Mouse (Mus musculus): Measurements from ENCODE around the gene Vegfa. TPM values are rescaled to one million over a fixed set of nuclear protein-coding genes. Genes with fewer than 3 reads are reported as not detected.
"Not testable (repeated sequence)": the region's sequence is repeated elsewhere in the genome, so short reads cannot be mapped to it uniquely, and the experiment has no call there.

Vegfa gene
- polyA plus RNA-seq, 1 experiment, result 168 TPM

- no peak for DNase-seq (ENCODE audit: extremely low spot score in 1 of 2, low spot score in 1 of 2)
These were observed 26.7 kb downstream of the Vegfa start for GRCm38 (mm10) chr17:46005458-46005857.

GRCm38 (mm10) chr17:46004482-46004881 lies 27.7 kb downstream of the Vegfa start:
- DNase-seq (ENCODE audit: extremely low spot score in 1 of 2, low spot score in 1 of 2), result no peak

GRCm38 (mm10) chr17:46003717-46004481 lies 28.3 kb downstream of the Vegfa start:
- DNase-seq (ENCODE audit: extremely low spot score in 1 of 2, low spot score in 1 of 2), result no peak

- no peak for DNase-seq (ENCODE audit: extremely low spot score in 1 of 2, low spot score in 1 of 2)
These were observed 32.7 kb downstream of the Vegfa start for GRCm38 (mm10) chr17:45999366-45999940.

- no peak for DNase-seq (ENCODE audit: extremely low spot score in 1 of 2, low spot score in 1 of 2)
These were observed 33.8 kb downstream of the Vegfa start for GRCm38 (mm10) chr17:45998363-45998762.

- DNase-seq (ENCODE audit: extremely low spot score in 1 of 2, low spot score in 1 of 2), result no peak
These were observed 35.2 kb downstream of the Vegfa start for GRCm38 (mm10) chr17:45996921-45997444.

GRCm38 (mm10) chr17:45994281-45994817 lies 37.8 kb downstream of the Vegfa start:
- DNase-seq (ENCODE audit: extremely low spot score in 1 of 2, low spot score in 1 of 2), result no peak

- DNase-seq (ENCODE audit: extremely low spot score in 1 of 2, low spot score in 1 of 2), result no peak
These were observed 45.3 kb downstream of the Vegfa start for GRCm38 (mm10) chr17:45986915-45987314.

- DNase-seq (ENCODE audit: extremely low spot score in 1 of 2, low spot score in 1 of 2), result no peak
These were observed 45.8 kb downstream of the Vegfa start for GRCm38 (mm10) chr17:45986374-45986773.

- not testable (repeated sequence) for DNase-seq (ENCODE audit: extremely low spot score in 1 of 2, low spot score in 1 of 2)
These were observed 49.0 kb downstream of the Vegfa start for GRCm38 (mm10) chr17:45983185-45983584.

GRCm38 (mm10) chr17:45981841-45982240 lies 50.3 kb downstream of the Vegfa start:
- no peak for DNase-seq (ENCODE audit: extremely low spot score in 1 of 2, low spot score in 1 of 2)

GRCm38 (mm10) chr17:45979025-45979805 lies 53.0 kb downstream of the Vegfa start:
- no peak for DNase-seq (ENCODE audit: extremely low spot score in 1 of 2, low spot score in 1 of 2)

- no peak for DNase-seq (ENCODE audit: extremely low spot score in 1 of 2, low spot score in 1 of 2)
These were observed 57.7 kb downstream of the Vegfa start for GRCm38 (mm10) chr17:45974461-45974860.

- DNase-seq (ENCODE audit: extremely low spot score in 1 of 2, low spot score in 1 of 2), result no peak
These were observed 59.0 kb downstream of the Vegfa start for GRCm38 (mm10) chr17:45973214-45973613.

GRCm38 (mm10) chr17:45972405-45972804 lies 59.8 kb downstream of the Vegfa start:
- DNase-seq (ENCODE audit: extremely low spot score in 1 of 2, low spot score in 1 of 2), result no peak

- DNase-seq (ENCODE audit: extremely low spot score in 1 of 2, low spot score in 1 of 2), result no peak
These were observed 60.4 kb downstream of the Vegfa start for GRCm38 (mm10) chr17:45971800-45972199.

- no peak for DNase-seq (ENCODE audit: extremely low spot score in 1 of 2, low spot score in 1 of 2)
These were observed 61.2 kb downstream of the Vegfa start for GRCm38 (mm10) chr17:45970741-45971550.

GRCm38 (mm10) chr17:45969596-45969995 lies 62.6 kb downstream of the Vegfa start:
- no peak for DNase-seq (ENCODE audit: extremely low spot score in 1 of 2, low spot score in 1 of 2)

- no peak for DNase-seq (ENCODE audit: extremely low spot score in 1 of 2, low spot score in 1 of 2)
These were observed 63.8 kb downstream of the Vegfa start for GRCm38 (mm10) chr17:45968341-45968740.

Data from frontal cortex, adult 2 months (tissue).